Mouse (Mus musculus): ENCODE measurements at regions not wholly inside any gene's neighbourhood (a gene's known extent, or its start where the extent isn't known, plus 50 kb on each side); places are given as distances from the start of the nearest gene placed in this dataset.

GRCm38 (mm10) chr4:114733256-114734004 is 88.1 kb upstream of the Gm12830 start:
- 85% methylated on average over 10 of the region's 10 CpGs for WGBS
- no peak for ATAC-seq (ENCODE audit: low FRiP score)
- H3K4me2 ChIP-seq (replicated peaks; ENCODE audit: low read depth, low read length): no peak overlapping the region
- H3K27me3 ChIP-seq (ENCODE audit: control insufficient read depth, insufficient read depth, low read length): no peaks in the 10 kb centered on the region
- no peaks in the 10 kb centered on the region for H3K4me1 ChIP-seq (replicated peaks; ENCODE audit: control insufficient read depth, insufficient read depth, low read length)
- no peaks in the 10 kb centered on the region for H3K9me3 ChIP-seq (ENCODE audit: control insufficient read depth, low read length)
- no peak overlapping the region for H3K27ac ChIP-seq (ENCODE audit: low read depth, low read length)
- H3K4me3 ChIP-seq (ENCODE audit: low read depth, low read length): no peak overlapping the region
- no peak for DNase-seq (ENCODE audit: low spot score)
- H3K9ac ChIP-seq (ENCODE audit: low read depth, low read length): no peak overlapping the region
- H3K36me3 ChIP-seq (ENCODE audit: control insufficient read depth, insufficient read depth, low read length): no peaks in the 10 kb centered on the region

GRCm38 (mm10) chr4:114738903-114739667 is 82.4 kb upstream of the Gm12830 start:
- H3K9ac ChIP-seq (ENCODE audit: low read depth, low read length): no peak overlapping the region
- no peak overlapping the region for H3K27ac ChIP-seq (ENCODE audit: low read depth, low read length)
- WGBS: 45% methylated on average over 16 of the region's 16 CpGs
- no peaks in the 10 kb centered on the region for H3K9me3 ChIP-seq (ENCODE audit: control insufficient read depth, low read length)
- no peak for ATAC-seq (ENCODE audit: low FRiP score)
- no peak overlapping the region for H3K4me2 ChIP-seq (replicated peaks; ENCODE audit: low read depth, low read length)
- no peak overlapping the region for H3K4me3 ChIP-seq (ENCODE audit: low read depth, low read length)
- H3K4me1 ChIP-seq (replicated peaks; ENCODE audit: control insufficient read depth, insufficient read depth, low read length): no peaks in the 10 kb centered on the region
- H3K27me3 ChIP-seq (ENCODE audit: control insufficient read depth, insufficient read depth, low read length): no peaks in the 10 kb centered on the region
- DNase-seq (ENCODE audit: low spot score): no peak
- H3K36me3 ChIP-seq (ENCODE audit: control insufficient read depth, insufficient read depth, low read length): no peaks in the 10 kb centered on the region

GRCm38 (mm10) chr4:114748131-114748530 is 73.4 kb upstream of the Gm12830 start:
- H3K9ac ChIP-seq (ENCODE audit: low read depth, low read length): no peak overlapping the region
- no peak overlapping the region for H3K4me3 ChIP-seq (ENCODE audit: low read depth, low read length)
- ATAC-seq (ENCODE audit: low FRiP score) (no peak), DNase-seq (ENCODE audit: low spot score) (no peak)
- no peaks in the 10 kb centered on the region for H3K36me3 ChIP-seq (ENCODE audit: control insufficient read depth, insufficient read depth, low read length)
- no peaks in the 10 kb centered on the region for H3K4me1 ChIP-seq (replicated peaks; ENCODE audit: control insufficient read depth, insufficient read depth, low read length)
- no peaks in the 10 kb centered on the region for H3K9me3 ChIP-seq (ENCODE audit: control insufficient read depth, low read length)
- 92% methylated on average over 2 of the region's 2 CpGs for WGBS
- no peak overlapping the region for H3K27ac ChIP-seq (ENCODE audit: low read depth, low read length)
- H3K27me3 ChIP-seq (ENCODE audit: control insufficient read depth, insufficient read depth, low read length): no peaks in the 10 kb centered on the region
- no peak overlapping the region for H3K4me2 ChIP-seq (replicated peaks; ENCODE audit: low read depth, low read length)

GRCm38 (mm10) chr4:114759837-114760236 is 61.7 kb upstream of the Gm12830 start:
- Histone ChIP-seq H3K4me1 (replicated peaks; ENCODE audit: control insufficient read depth, insufficient read depth, low read length) (no peaks in the 10 kb centered on the region), H3K36me3 (ENCODE audit: control insufficient read depth, insufficient read depth, low read length) (no peaks in the 10 kb centered on the region), H3K4me3 (ENCODE audit: low read depth, low read length) (no peak overlapping the region), H3K9me3 (ENCODE audit: control insufficient read depth, low read length) (no peaks in the 10 kb centered on the region), H3K27me3 (ENCODE audit: control insufficient read depth, insufficient read depth, low read length) (no peaks in the 10 kb centered on the region), H3K4me2 (replicated peaks; ENCODE audit: low read depth, low read length) (no peak overlapping the region), H3K27ac (ENCODE audit: low read depth, low read length) (no peak overlapping the region), H3K9ac (ENCODE audit: low read depth, low read length) (no peak overlapping the region)
- DNase-seq (ENCODE audit: low spot score): no peak
- no peak for ATAC-seq (ENCODE audit: low FRiP score)

GRCm38 (mm10) chr4:114766643-114767393 is 54.7 kb upstream of the Gm12830 start:
- 61% methylated on average over 22 of the region's 22 CpGs for WGBS

More at GRCm38 (mm10) chr4:114766643-114767393, 54.7 kb upstream of the Gm12830 start:
- Histone ChIP-seq H3K36me3 (ENCODE audit: control insufficient read depth, insufficient read depth, low read length) (no peaks in the 10 kb centered on the region), H3K4me1 (replicated peaks; ENCODE audit: control insufficient read depth, insufficient read depth, low read length) (no peaks in the 10 kb centered on the region), H3K9me3 (ENCODE audit: control insufficient read depth, low read length) (no peaks in the 10 kb centered on the region), H3K9ac (ENCODE audit: low read depth, low read length) (no peak overlapping the region), H3K27me3 (ENCODE audit: control insufficient read depth, insufficient read depth, low read length) (no peaks in the 10 kb centered on the region), H3K4me2 (replicated peaks; ENCODE audit: low read depth, low read length) (no peak overlapping the region), H3K27ac (ENCODE audit: low read depth, low read length) (no peak overlapping the region), H3K4me3 (ENCODE audit: low read depth, low read length) (no peak overlapping the region)
- no peak for ATAC-seq (ENCODE audit: low FRiP score)
- DNase-seq (ENCODE audit: low spot score): peak; percentile 37
